Mouse (Mus musculus) hindbrain, embryonic 15.5 days (tissue): ENCODE results near the gene Prrt3. TPM values are rescaled to one million over a fixed set of nuclear protein-coding genes. Genes with fewer than 3 reads are reported as not detected.

Source experiments
- ATAC-seq: fragments of 200-750 bp; cut with Nextera tagmentation; 2 replicates; pipeline ENCODE4 v1.8.0; 2017; ENCODE audit warnings: low read depth, moderate number of reproducible peaks, moderate TSS enrichment; ENCODE audit not compliant: low FRiP score
- H3K27ac ChIP-seq: fragments of 300-500 bp; sonication (generic); replicated peaks from 2 replicates; pipeline ENCODE4 v1.5.1; 2015; ENCODE audit warnings: mild to moderate bottlenecking, inconsistent platforms
- H3K27me3 ChIP-seq: fragments of 300-500 bp; sonication (generic); 2 replicates; pipeline ENCODE4 v1.6.1; 2015; ENCODE audit warnings: control low read depth, inconsistent platforms
- H3K36me3 ChIP-seq: fragments of 300-500 bp; sonication (generic); 2 replicates; pipeline ENCODE4 v1.6.1; 2015; ENCODE audit warnings: control low read depth, inconsistent platforms
- H3K4me1 ChIP-seq: fragments of 300-500 bp; sonication (generic); replicated peaks from 2 replicates; pipeline ENCODE4 v1.6.1; 2015; ENCODE audit warnings: control low read depth, inconsistent platforms
- H3K4me2 ChIP-seq: fragments of 300-500 bp; sonication (generic); 2 replicates; pipeline ENCODE4 v1.6.1; 2015; ENCODE audit warnings: moderate library complexity, mild to moderate bottlenecking, inconsistent platforms
- H3K4me3 ChIP-seq: fragments of 300-500 bp; sonication (generic); 2 replicates; pipeline ENCODE4 v1.5.1; 2015; ENCODE audit warnings: mild to moderate bottlenecking, inconsistent platforms
- H3K9ac ChIP-seq: fragments of 300-500 bp; sonication (generic); 2 replicates; pipeline ENCODE4 v1.6.1; 2015; ENCODE audit warnings: inconsistent platforms
- H3K9me3 ChIP-seq: fragments of 300-500 bp; sonication (generic); 2 replicates; pipeline ENCODE4 v1.6.1; 2016; ENCODE audit warnings: control low read depth, inconsistent platforms
- WGBS: fragments of 180-500 bp; shearing (Covaris S2); methylation state at CpG from one replicate; pipeline ENCODE4 v1.1.7; 2015; 5-methylcytosine and 5-hydroxymethylcytosine counted together
- polyA plus RNA-seq: library from polyadenylated mRNA; unstranded; fragments of >200 nt; fragmentation: Nextera tagmentation; extraction: Ambion mirVana; gene quantifications from 2 replicates; pipeline ENCODE4 v1.2.1, GENCODE M21; 2015

Prrt3 gene
- polyA plus RNA-seq, 1 experiment from 2014 or later, result 12.6 TPM

GRCm38 (mm10) chr6:113469021-113469420 is 32.7 kb downstream of the Prrt3 start:
- Histone ChIP-seq H3K4me1 (peaks cover 14% of the 10 kb centered on the region), H3K9ac (peak overlapping the region; percentile 30; the same call in 1 of the 2 replicates), H3K4me3 (peak overlapping the region; percentile 38), H3K4me2 (peak overlapping the region; percentile 69), H3K9me3 (no peaks in the 10 kb centered on the region), H3K36me3 (no peaks in the 10 kb centered on the region), H3K27me3 (peaks cover 22% of the 10 kb centered on the region), H3K27ac (no peak overlapping the region)
- WGBS, result 11% methylated on average over 9 of the region's 9 CpGs
- ATAC-seq, result peak; percentile 54

- no peaks in the 10 kb centered on the region for H3K9me3 ChIP-seq
- H3K4me1 ChIP-seq, result peaks cover 14% of the 10 kb centered on the region
- no peaks in the 10 kb centered on the region for H3K36me3 ChIP-seq
- no peak overlapping the region for H3K9ac ChIP-seq
- no peak overlapping the region for H3K4me2 ChIP-seq
- ATAC-seq, result no peak
- H3K27ac ChIP-seq, result no peak overlapping the region
- WGBS, result 58% methylated on average over 3 of the region's 3 CpGs
- no peak overlapping the region for H3K4me3 ChIP-seq
- H3K27me3 ChIP-seq, result peaks cover 22% of the 10 kb centered on the region
These were observed 33.2 kb downstream of the Prrt3 start for GRCm38 (mm10) chr6:113468512-113468911.

- H3K27ac ChIP-seq, result no peak overlapping the region
These were observed 36.1 kb downstream of the Prrt3 start for GRCm38 (mm10) chr6:113465602-113466001.

GRCm38 (mm10) chr6:113464040-113464439 is 37.7 kb downstream of the Prrt3 start:
- Histone ChIP-seq H3K4me3 (no peak overlapping the region), H3K4me1 (no peaks in the 10 kb centered on the region; the same call in 1 of the 2 replicates), H3K27ac (no peak overlapping the region), H3K9me3 (no peaks in the 10 kb centered on the region), H3K9ac (no peak overlapping the region), H3K36me3 (no peaks in the 10 kb centered on the region), H3K27me3 (0 out of 2 replicates have a peak, but pooled peaks cover 4% of the 10 kb centered on the region), H3K4me2 (no peak overlapping the region)
- ATAC-seq, result no peak
- 72% methylated on average over 7 of the region's 7 CpGs for WGBS

More at GRCm38 (mm10) chr6:113465602-113466001, 36.1 kb downstream of the Prrt3 start:
- WGBS, result 54% methylated on average over 5 of the region's 5 CpGs
- Histone ChIP-seq H3K27me3 (peaks cover 8% of the 10 kb centered on the region), H3K9me3 (no peaks in the 10 kb centered on the region), H3K4me1 (peaks cover 9% of the 10 kb centered on the region), H3K36me3 (no peaks in the 10 kb centered on the region), H3K4me3 (no peak overlapping the region), H3K9ac (no peak overlapping the region), H3K4me2 (no peak overlapping the region)
- no peak for ATAC-seq

- Histone ChIP-seq H3K36me3 (no peaks in the 10 kb centered on the region), H3K27ac (no peak overlapping the region), H3K9ac (no peak overlapping the region), H3K27me3 (no peaks in the 10 kb centered on the region), H3K4me3 (no peak overlapping the region), H3K4me1 (no peaks in the 10 kb centered on the region), H3K4me2 (no peak overlapping the region), H3K9me3 (no peaks in the 10 kb centered on the region)
- 65% methylated on average over 10 of the region's 10 CpGs for WGBS
- ATAC-seq, result no peak
These were observed 43.1 kb downstream of the Prrt3 start for GRCm38 (mm10) chr6:113458635-113459034.

- Histone ChIP-seq H3K4me2 (no peak within 1 kb of the TSS), H3K4me1 (no peaks in the 10 kb centered on the region), H3K4me3 (no peak within 1 kb of the TSS), H3K9me3 (no peaks in the 10 kb centered on the region), H3K27me3 (no peaks in the 10 kb centered on the region), H3K36me3 (no peaks in the 10 kb centered on the region), H3K9ac (no peak within 1 kb of the TSS), H3K27ac (no peak within 1 kb of the TSS)
- WGBS, result 86% methylated on average over 10 of the region's 10 CpGs
- ATAC-seq, result no peak
These were observed 43.7 kb downstream of the Prrt3 start, which contains the start of gene Il17re for GRCm38 (mm10) chr6:113457952-113458534. Il17re (plus strand) TSS chr6:113458484.

GRCm38 (mm10) chr6:113455007-113455406 is 46.7 kb downstream of the Prrt3 start:
- WGBS, result 74% methylated on average over 5 of the region's 5 CpGs
- Histone ChIP-seq H3K27me3 (no peaks in the 10 kb centered on the region), H3K9ac (no peak overlapping the region), H3K27ac (no peak overlapping the region), H3K9me3 (no peaks in the 10 kb centered on the region), H3K36me3 (no peaks in the 10 kb centered on the region), H3K4me2 (no peak overlapping the region), H3K4me1 (no peaks in the 10 kb centered on the region), H3K4me3 (no peak overlapping the region)
- no peak for ATAC-seq

- Histone ChIP-seq H3K27me3 (no peaks in the 10 kb centered on the region), H3K4me2 (no peak overlapping the region), H3K36me3 (peaks cover 22% of the 10 kb centered on the region), H3K27ac (no peak overlapping the region), H3K9me3 (no peaks in the 10 kb centered on the region), H3K4me3 (no peak overlapping the region), H3K4me1 (no peaks in the 10 kb centered on the region), H3K9ac (no peak overlapping the region)
- ATAC-seq, result no peak; the same call in 1 of the 2 replicates
- 78% methylated on average over 2 of the region's 2 CpGs for WGBS
These were observed 49.9 kb downstream of the Prrt3 start for GRCm38 (mm10) chr6:113451839-113452238.

- H3K9me3 ChIP-seq, result no peaks in the 10 kb centered on the region
- no peak overlapping the region for H3K27ac ChIP-seq
- ATAC-seq, result no peak
- H3K27me3 ChIP-seq, result no peaks in the 10 kb centered on the region
- H3K4me1 ChIP-seq, result peaks cover 12% of the 10 kb centered on the region
- H3K4me3 ChIP-seq, result no peak overlapping the region
- WGBS, result 91% methylated on average over 4 of the region's 4 CpGs
- no peak overlapping the region for H3K4me2 ChIP-seq
- H3K9ac ChIP-seq, result no peak overlapping the region
- H3K36me3 ChIP-seq, result peaks cover 24% of the 10 kb centered on the region
These were observed 54.1 kb downstream of the Prrt3 start for GRCm38 (mm10) chr6:113447639-113448038.

- H3K27ac ChIP-seq, result no peak overlapping the region
- H3K9me3 ChIP-seq, result no peaks in the 10 kb centered on the region
- WGBS, result 75% methylated on average over 7 of the region's 8 CpGs
- H3K4me3 ChIP-seq, result no peak overlapping the region
- H3K4me1 ChIP-seq, result peaks cover 17% of the 10 kb centered on the region
- no peak overlapping the region for H3K4me2 ChIP-seq
- H3K36me3 ChIP-seq, result peaks cover 24% of the 10 kb centered on the region
- ATAC-seq, result no peak
- H3K27me3 ChIP-seq, result no peaks in the 10 kb centered on the region
- no peak overlapping the region for H3K9ac ChIP-seq
These were observed 57.3 kb downstream of the Prrt3 start for GRCm38 (mm10) chr6:113444207-113444965.
